Mouse (Mus musculus) left cerebral cortex, postnatal 14 days (tissue): ENCODE measurements at regions not wholly inside any gene's neighbourhood (a gene's known extent, or its start where the extent isn't known, plus 50 kb on each side); places are given as distances from the start of the nearest gene placed in this dataset.

Experiments used
- DNase-seq, 2 experiments: peaks; one replicate each; pipeline ENCODE4 v3.0.0; 2021 to 2022; ENCODE audit warnings: low spot score in 2 of 2, mixed read lengths in 1 of 2
- intact Hi-C: fragments of 180-260 bp; cut with DNase I; formaldehyde crosslinking; loops from one replicate; pipeline ENCODE4 v1.15.1; 2025

DNA sequence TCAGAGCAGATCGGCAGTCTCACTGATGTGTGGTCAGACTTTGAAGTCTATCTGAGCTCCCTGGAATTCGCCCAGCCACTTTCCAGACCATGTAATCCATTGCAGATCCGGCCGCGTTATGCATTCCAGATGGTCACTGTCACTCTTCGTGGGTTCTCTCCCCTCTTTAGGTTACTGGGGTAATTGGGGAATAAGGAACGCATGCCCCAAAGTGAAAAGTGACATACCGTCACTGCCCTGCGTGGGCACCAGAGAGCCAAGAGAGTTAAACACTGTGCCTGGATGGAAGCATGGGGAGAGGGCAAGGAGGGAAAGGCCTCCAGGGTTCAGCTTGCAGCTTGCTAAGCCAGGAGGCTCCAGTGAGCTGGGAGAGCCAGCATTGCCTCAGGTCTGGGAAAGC is 108.0 kb downstream of the Gas1 start:
- no peak for DNase-seq
- intact Hi-C loops: no loop called here

DNA sequence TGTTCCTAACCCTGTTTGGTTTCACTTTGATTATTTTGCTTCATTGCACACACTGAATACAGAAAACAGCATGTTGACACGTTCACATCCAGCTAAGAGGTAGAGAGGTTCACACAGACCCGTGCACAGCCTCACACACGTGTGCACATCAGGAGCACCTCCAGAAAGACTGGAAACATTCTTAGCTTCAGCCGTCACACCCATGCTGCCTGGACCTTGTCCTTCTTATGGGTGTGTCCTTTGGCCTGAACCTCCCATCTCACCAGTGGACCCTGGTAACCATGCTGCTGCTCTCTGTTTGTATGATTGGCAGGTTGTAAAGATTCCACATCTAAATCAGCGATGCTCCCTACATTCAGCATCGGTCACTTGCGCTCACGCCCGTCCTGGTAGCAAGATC is 109.8 kb downstream of the Gas1 start:
- no peak for DNase-seq
- intact Hi-C loops: no loop called here

GRCm38 (mm10) chr13:60061589-60061988 is 115.6 kb downstream of the Gas1 start:
- no peak for DNase-seq
- intact Hi-C loops: no loop called here

GRCm38 (mm10) chr13:60057761-60058274 is 119.3 kb downstream of the Gas1 start:
- intact Hi-C loops: no loop called here
- no peak for DNase-seq

- DNase-seq: no peak
- intact Hi-C loops: no loop called here
These were observed 122.6 kb downstream of the Gas1 start for GRCm38 (mm10) chr13:60054531-60054930.

GRCm38 (mm10) chr13:60054081-60054480 is 123.1 kb downstream of the Gas1 start:
- intact Hi-C loops: no loop called here
- no peak for DNase-seq

GRCm38 (mm10) chr13:60051866-60052265 is 125.3 kb downstream of the Gas1 start:
- DNase-seq: no peak
- intact Hi-C loops: no loop called here

DNA sequence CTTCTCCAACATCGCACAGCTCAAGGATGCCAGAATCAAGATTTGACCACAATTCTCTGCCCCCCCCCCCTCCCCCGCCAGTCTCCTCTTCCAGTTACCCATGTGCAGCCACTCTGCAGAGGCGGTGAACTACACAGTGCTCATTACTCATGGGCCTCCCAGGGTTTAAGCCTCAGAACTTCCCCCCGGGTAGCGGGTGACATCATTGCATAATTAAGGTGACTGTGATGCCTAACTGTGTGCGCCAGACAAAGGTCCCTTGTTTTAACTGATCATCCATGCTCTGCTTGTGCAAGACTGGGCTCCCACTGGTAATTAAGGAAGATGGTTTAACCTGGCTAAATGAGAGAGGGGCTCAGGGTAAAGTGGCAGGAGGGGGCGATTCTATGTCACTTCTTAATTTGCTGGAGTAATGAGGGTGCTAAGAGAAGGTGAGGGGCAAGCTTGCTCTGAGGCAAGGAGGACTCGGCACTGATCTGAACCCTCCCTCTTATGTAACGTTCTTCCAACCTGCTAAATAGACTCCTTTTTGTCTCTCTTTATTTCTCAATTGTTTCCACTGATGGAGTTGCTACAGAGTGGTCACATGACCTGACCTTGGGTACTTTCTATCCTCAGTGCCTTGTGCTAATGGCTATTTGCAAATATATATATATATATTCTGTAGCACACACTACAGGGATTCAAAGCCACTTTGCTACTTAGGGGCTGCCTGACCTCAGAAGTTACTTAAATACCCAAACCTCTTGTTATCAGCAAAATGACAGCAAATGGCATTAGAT is 126.2 kb downstream of the Gas1 start:
- intact Hi-C loops: no loop called here
- peak in 1 of 2 experiments; percentile 51 for DNase-seq

- intact Hi-C loops: no loop called here
- DNase-seq: no peak
These were observed 127.5 kb downstream of the Gas1 start for GRCm38 (mm10) chr13:60049703-60050102.

GRCm38 (mm10) chr13:60047791-60048730 is 129.1 kb downstream of the Gas1 start:
- intact Hi-C loops: no loop called here
- peak; percentile 52 to 61 for DNase-seq

GRCm38 (mm10) chr13:60045752-60046151 is 131.4 kb downstream of the Gas1 start:
- no peak for DNase-seq
- intact Hi-C loops: no loop called here

DNA sequence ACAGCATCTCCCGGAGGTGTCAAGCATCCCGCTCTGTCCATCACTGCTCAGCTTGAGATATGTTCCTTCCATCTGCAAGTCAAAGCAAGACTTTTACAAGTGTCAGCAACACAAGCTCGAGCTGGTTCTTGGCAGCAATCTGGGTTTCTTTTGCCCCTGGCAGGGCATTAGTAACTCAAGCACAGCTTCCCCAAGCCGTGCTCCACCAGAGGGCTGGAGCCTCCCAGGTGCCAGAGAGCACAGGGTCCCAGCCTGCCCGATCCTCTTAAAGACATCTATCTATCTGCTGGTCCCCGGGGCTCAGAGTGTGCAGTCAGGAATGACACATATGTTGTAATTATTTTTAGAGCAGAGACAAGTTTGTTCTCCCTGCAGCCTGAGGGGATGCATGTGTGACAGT is 132.3 kb downstream of the Gas1 start:
- intact Hi-C loops: no loop called here
- DNase-seq: peak in 1 of 2 experiments; percentile 29

GRCm38 (mm10) chr13:60042443-60042842 is 134.7 kb downstream of the Gas1 start:
- intact Hi-C loops: no loop called here
- DNase-seq: no peak

- intact Hi-C loops: no loop called here
- DNase-seq: no peak
These were observed 141.5 kb downstream of the Gas1 start for GRCm38 (mm10) chr13:60035536-60036130.

GRCm38 (mm10) chr13:60033116-60033515 is 144.0 kb downstream of the Gas1 start:
- intact Hi-C loops: no loop called here

GRCm38 (mm10) chr13:60032586-60032985 is 144.6 kb downstream of the Gas1 start:
- DNase-seq: no peak
- intact Hi-C loops: no loop called here

More at GRCm38 (mm10) chr13:60033116-60033515, 144.0 kb downstream of the Gas1 start:
- DNase-seq: no peak

DNA sequence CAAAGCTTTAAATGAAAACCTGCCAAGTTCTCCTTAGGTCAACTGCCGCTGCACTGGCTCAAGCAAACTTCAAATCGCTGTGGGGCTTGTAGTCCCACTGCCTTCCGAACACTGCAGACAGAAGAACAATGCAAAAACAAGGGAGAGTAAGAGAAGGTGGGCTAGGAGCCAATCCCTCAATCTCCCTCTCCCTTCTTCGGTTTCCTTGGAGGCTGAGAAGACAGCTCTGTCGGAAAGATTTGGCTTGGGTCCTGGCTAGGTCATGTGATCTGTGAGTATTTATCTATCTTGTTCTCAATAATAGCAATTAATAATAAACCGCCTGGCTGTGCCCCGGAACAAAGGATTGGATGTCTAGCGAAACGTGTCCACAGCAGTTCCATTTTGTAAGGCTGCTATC is 147.6 kb downstream of the Gas1 start:
- intact Hi-C loops: no loop called here
- no peak for DNase-seq

GRCm38 (mm10) chr13:60020175-60020487 is 157.0 kb downstream of the Gas1 start:
- intact Hi-C loops: no loop called here
- no peak for DNase-seq

- intact Hi-C loops: no loop called here
- no peak for DNase-seq
These were observed 157.6 kb downstream of the Gas1 start for GRCm38 (mm10) chr13:60019291-60020174.
